Mouse (Mus musculus) urinary bladder, adult 18-20 months (tissue): Measurements from ENCODE around the gene Mtfmt.

Source experiments
- DNase-seq, 2 experiments: peaks; one replicate each; pipeline ENCODE4 v3.0.0; 2022; ENCODE audit warnings: low spot score in 2 of 2, mixed read lengths in 2 of 2

Mtfmt gene

DNA sequence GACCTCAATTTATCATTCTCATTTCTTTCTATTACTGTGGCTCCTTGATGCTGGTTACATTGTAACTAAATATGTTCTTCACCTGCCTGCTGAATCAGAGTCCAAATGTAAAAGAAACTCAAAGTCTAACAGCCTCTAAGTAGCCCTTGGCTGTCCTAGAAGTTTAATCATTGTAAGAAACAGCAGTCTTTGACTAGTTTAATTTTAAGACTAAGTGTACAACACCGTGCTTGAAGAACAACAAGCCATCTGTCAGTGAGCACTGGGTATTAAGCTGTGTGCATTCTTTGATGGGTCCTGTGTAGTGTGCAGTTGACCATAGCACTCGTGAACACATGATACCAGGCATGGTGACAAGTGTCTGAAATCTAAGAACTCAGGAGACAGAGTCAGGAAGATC lies 8.1 kb upstream of the Mtfmt start:
- no peak for DNase-seq

DNA sequence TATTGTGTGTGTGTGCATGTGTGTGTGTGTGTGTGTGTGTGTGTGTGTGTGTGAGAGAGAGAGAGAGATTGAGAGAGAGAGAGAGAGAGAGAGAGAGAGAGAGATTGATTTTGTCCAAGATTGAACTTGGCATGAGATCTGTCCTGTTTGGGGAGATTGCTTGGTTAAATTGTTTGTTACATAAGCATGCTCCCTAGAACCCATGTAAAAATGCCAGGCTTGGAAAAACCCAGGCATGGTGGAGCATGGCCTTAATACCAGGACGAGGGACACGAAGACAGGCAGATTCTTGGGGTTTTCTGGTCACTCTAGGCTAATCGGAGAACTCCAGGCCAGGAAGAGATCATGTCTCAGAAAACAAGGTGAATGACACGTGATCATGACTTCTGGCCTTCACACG lies 7.6 kb upstream of the Mtfmt start:
- DNase-seq, result no peak

DNA sequence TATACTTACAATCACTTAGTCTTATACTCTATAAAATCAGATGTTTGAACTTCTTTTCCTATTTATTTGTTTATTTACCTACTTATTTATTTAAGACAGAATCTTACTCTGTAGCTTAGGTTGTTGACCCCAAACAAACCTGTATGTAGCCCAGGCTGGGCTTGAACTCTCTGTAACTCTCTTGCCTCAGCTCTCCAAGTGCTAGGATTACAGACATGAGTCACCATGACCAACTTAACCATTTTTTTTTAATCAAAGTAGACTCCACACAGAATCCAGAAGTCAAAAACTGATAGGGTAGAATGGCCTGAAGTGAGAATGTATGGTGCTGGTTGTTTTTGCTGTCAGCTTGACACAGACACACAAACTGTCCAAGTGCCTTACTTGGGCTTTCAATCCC lies 5.2 kb upstream of the Mtfmt start:
- DNase-seq, result no peak

DNA sequence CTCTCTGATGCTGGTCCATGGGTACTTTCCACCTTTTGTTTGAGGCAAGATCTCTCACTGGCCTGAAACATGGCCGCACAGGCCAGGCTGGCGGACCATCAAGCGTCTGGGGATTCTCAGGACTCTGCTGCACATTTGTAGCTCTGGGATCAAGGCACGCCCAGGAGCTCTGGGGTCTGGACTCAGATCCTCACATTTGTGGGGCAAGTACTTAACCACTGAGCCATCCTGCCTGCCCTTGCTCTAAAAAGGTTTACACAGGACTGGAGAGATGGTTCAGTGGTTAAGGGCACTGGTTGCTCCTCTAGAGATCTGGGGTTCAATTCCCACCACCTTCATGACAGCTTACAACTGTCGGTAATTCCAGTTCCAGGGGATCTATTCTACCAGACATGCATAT lies 4.7 kb upstream of the Mtfmt start:
- no peak for DNase-seq

DNA sequence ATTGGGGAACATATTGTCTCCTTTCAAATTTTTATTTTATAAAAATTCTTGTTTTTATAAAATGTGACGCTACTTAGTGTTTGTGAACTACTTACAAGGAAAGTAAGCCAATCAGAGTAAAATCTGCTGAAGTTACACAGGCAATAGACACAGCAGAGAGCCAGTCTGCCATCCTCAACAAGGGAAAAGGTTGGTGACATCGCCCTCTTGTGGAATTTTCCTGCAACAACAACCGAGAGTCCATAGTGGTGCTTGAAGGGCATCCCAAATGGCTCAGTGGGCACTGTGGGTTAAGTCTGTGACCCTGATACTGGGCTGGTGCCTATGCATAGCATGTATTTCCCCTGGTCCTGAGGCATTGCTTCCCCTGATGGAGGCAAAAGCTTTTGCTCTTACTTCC lies 3.3 kb upstream of the Mtfmt start:
- peak; percentile 68 to 69 for DNase-seq

DNA sequence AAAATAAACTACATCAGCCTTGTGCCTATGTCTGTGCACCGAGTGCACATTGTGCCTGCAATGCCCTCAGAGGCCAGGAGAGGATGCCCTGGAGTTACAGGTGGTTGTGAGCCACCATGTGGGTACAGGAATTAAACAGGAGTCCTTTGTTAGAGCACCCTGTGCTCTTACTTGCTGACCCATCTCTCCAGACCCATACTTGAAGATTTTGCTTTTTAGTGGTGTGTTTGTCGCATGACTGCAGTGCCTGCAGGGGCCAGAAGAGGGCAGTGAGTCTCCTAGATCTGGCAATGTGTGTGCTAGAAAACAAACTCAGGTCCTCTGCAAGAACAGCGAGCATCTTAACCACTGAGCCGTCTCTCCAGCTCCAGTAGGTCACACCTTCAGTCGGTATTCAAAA lies 1.4 kb upstream of the Mtfmt start:
- DNase-seq, result peak in 1 of 2 experiments; percentile 48

DNA sequence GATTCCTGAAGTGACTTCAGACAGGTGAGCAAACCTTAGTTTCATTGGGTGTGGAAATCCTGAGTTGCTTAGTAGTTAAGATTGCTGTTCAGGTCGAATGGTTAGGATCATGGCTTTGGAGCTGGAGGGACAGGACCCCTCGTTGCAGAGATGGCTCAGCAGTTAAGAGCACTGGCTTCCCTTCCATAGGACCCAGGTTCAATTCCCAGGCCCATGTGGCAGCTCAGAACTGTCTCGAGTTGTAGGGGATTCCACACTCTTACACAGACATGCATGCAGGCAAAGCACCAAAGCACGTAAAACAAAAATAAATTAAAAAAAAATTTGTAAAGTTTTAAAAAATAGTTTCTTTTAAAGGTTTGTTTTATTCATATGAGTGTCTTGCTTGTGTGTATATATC lies 371 bp upstream of the Mtfmt start:
- DNase-seq, result no peak

DNA sequence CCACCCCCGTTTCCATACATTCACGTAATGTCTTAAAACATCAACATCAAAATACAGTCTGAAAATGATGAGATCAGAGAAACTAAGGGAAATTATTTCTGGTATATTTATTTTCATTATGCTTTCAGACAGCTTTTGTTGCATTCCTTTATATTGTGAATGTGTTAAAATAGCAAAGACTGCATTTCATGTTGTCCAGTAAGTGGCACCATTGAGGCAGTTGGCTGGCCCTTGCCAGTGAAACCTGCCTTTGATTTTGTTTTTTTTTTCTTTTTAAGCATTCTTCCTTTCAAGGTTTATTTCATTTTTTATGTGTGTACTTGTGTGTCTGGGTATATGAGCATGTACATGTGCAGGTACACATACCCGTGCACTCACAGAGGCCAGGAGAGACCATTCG lies 9.1 kb downstream of the Mtfmt start:
- no peak for DNase-seq

DNA sequence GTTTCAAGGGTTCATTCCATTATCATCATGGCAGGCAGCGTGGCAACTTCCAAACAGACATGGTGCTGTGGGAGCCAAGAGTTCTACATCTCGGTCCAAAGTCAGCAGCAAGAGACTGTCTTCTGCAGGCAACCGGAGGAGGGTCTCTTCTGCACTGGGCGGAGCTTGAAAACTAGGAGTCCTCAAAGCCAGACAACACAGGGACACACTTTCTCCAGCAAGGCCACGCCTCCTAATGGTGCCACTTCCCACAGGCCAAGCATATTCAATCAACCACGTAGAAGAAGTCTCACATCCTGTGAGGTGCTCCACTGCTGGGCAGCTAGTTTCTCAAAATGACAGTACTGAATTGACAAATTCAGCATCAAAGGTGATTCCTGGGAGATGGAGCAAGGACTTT lies 12.4 kb downstream of the Mtfmt start:
- DNase-seq, result no peak

DNA sequence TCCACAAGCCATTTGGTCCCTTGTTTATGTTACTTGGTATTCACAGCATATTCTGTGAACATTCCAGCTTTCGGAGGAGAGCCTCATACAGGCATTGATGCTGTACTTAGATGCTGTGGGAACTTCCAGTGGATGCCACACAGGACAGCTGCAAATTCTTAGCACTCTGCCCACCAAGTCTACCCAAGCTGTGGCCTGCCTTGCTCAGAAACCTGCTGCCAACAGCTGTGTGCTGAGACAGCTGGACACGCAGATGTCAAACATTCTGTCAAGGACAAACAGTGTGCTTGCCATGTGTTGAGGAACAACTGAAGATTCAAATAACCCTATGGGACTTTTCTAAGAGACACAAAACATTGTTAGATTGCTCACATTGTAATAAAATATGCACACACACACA lies 23.4 kb downstream of the Mtfmt start:
- DNase-seq, result no peak

DNA sequence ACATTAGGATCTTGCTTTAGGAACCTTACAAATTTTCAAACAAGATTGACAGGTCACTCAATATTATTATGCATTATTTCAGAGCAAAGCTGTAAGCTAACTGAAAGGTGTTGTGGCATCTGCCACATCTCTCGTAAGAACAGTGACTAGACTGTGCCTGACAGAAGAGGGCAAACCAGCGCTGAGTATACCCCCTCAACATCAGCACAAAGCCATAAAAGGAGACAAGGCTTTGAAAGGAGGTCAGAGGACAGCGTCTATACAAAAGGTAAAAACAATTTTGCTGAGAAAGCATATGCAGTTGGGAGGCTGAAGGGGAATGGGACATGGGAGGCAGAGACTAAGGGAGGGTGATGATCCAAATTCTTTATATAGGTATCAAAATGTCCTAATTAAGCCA lies 24.6 kb downstream of the Mtfmt start:
- no peak for DNase-seq

DNA sequence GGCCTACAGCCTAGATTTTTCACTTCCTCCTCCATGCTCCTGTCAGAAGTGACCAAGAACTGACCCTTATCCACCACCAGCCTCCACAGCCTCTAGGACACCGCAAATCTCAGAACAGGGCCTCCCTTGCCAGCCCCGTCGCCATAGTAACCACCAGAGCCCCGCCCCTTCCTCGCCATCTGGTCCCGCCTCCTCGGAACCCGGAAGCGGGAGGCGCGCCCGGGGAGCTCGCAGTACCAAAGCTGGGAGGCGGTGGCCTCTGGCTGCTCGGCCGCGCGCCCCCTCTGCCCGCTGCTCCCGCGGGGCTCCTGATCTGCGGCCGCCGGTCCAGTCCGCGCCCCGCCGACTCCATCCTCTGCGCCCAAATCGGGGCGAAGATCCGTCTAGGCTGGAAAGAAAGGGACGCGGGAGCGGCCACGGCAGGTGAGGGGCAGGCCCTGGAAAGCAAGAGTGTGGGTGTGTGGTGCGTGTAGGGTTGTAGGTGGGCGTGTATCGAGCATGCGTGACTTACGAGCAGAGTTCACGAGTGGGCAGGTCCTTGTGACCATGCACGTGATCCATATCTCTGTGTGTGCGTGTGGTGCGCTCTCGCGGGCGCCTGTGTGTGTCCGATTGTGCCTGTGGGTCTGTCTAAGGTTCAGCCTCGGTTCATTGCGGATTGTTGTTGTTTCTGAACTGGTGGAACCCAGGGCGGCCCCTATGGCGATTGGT lies 25.3 kb downstream of the Mtfmt start, which contains the start of gene Spg21:
Spg21 (plus strand) TSS at position 216 of the 711 bp plus-strand sequence.
- peak; percentile 92 to 99 for DNase-seq

DNA sequence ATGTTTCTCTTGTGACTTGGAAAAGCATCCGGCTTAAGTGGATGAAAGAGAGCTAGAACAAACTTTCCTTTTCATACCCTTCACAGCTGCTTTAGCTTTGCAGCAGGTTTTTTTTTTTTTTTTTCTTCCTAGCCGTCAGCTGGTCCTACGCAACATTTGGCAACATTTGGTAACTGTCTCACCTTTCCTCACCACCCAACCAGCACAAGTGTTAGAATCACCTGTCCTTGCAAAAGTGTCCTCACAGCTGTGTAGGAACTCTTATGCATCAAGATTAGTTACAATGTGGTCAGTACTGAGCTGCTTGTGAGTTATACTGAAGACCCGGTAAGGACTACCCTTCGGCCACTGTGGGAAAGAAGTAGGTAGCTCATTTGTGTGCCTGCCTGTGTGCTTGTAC lies 27.0 kb downstream of the Mtfmt start:
- DNase-seq, result no peak

DNA sequence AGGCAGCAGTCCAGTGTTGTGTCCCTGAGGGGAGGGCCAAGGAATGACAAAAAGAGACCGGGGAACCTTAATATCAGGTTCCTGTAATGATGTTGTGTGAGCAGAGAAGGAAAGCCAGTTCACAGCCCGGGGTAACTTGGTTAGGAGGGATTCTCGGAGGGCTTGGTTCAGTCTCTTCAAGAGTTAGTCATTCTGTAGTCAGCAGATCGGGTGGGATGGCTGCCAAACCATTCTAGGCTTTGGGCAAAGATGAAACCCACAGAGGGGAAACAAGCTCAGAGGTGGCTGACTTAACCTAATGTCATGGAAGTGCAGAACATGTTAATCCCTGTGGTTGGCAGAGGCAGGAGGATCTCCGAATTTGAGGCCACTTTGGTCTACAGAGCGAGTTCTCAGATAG lies 28.6 kb downstream of the Mtfmt start:
- DNase-seq, result no peak

DNA sequence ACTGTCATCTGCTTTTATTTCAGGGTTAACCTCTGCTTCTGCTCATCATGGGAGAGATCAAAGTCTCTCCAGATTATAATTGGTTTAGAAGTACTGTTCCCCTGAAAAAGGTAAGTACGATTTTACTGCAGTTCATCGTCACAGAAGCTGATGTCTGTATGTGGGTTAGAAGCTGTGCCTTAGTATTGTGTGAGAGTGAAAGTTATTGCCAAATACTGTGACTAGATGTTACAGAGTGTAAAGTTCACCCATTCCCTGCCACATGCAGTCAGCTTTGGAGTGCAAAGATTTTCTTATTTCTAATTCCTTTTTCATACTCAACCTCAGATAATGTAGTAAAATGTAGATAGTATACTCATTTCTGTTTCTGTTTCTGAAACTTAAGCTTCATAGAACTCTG lies 29.7 kb downstream of the Mtfmt start:
- no peak for DNase-seq

DNA sequence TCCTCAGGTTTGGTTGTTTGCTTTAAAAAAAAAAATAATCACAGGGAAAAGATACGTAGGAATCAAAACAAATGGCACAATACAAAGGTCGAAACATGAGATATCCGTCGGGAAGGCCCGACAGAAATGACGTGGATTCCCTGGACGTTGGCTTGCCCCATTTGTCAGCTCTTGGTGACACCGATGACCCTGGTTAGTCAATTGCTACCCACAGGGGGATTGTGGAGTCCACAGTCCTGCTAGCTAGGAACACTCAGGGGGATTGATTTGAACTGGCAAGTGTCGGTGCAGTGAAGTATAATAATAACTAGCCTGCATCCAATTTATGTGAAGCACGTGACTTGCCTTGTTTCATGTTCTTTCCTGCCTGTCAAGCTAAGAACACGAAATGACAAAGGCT lies 32.1 kb downstream of the Mtfmt start:
- no peak for DNase-seq

DNA sequence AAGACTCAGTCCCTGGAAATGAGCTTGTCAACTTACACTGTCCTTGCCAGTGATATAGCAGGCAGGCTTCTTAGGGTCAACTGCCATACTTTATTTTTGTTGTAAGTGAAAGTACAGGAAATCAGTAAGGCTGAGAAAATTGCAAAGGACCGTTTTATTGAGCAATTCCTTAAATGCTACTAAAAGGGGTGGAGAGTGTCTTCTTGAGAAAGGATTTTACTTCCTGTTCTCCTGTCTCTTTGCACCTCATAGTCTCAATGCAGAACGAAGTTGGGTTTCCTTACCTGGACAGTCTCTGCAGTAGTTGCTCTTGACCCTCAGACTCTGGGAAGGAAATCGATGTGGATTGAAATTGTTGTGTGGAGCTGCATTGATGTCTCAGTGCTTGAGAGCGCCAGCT lies 37.2 kb downstream of the Mtfmt start:
- DNase-seq, result no peak

DNA sequence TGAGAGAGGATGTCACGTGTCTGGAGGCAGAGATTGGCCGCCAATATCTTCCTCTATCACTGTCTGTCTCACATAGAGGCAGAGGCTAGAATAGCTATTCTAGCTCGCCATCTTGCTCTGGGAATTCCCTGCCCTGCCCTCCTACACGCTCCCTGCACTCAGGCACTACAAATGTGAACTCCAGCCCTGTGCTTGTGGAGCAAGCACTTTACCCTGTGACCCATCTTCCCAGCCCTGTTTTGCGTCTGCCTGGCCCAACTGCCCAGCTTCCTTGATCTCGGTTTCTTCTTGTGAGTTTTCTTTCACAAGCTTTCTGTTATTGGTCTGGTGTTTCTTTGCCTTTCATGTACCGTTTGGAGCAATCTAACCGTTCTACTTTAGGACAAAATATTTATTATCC lies 43.6 kb downstream of the Mtfmt start:
- DNase-seq, result no peak

DNA sequence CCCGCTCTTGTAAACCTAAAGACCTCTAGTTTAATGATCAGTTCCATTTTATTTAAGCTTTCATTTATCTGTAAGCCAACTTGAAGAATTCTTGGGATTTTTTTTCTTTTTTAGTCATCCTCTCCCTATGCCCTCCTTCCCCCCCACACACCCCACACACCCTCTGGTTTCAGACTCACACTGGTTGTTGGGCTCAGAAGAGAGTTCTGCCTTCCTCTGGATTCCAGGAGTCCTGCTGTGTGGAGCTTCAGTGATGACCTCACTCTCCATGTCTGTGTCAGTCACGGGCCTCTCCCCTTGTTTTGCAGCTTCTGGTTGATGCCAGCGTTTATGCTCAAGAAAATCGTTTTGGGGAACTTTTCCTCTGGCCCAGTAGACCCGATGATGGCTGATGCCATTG lies 44.5 kb downstream of the Mtfmt start:
- no peak for DNase-seq

DNA sequence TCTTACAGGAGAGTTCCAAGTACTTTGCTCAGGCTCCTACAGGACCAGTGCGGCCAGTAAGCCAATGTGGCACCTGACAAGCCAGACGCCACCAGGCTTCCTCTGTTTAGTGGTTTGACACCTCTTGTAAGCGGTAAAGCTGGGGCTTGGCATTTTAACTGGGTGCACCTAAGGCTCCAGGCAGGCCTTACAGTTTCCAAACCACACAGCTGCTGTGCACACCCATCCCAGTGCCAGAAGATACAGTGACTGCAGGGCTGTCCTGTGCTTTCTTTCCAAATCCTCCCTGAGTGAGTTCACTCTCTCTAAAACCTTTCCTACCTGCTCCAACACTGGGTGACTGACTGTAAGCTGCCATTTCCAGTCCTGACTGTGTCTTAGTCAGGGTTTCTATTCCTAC lies 55.9 kb downstream of the Mtfmt start:
- DNase-seq, result no peak

DNA sequence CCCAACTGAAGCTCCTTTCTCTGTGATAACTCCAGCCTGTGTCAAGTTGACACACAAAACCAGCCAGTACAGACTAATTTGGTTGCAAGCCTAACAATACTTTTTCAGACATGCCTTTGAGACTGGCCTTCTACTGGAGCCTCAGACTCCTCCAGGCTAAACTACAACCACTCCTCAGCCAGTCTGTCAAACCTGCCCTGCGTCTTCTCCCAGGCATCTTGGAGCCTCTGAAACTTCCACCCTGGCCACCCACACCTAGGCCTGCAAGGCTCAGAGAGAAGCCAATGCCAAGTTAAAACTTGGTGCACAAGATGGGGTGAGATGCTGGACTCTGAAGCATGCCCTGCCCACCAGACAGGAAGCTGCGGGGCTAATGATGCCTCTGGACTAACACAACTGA lies 56.8 kb downstream of the Mtfmt start:
- no peak for DNase-seq

DNA sequence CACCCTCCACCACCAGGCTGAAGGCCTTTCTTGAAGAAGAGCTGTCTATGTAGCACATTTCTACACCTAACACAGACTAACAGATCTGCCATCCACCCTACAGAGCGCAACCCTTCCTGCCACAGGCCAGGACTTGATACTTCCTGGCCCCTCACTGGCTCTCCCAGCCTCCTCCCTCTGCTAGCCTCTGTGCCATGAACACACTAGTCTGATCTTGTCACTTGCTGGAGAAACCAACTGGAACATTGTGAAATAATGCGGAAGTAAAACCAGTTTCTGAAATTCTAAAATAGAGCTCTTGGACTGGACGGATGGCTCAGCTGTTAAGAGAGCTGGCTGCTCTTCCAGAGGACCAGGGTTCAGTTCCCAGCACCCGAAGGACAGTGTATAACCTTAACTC lies 57.3 kb downstream of the Mtfmt start:
- peak in 1 of 2 experiments; percentile 18 for DNase-seq

DNA sequence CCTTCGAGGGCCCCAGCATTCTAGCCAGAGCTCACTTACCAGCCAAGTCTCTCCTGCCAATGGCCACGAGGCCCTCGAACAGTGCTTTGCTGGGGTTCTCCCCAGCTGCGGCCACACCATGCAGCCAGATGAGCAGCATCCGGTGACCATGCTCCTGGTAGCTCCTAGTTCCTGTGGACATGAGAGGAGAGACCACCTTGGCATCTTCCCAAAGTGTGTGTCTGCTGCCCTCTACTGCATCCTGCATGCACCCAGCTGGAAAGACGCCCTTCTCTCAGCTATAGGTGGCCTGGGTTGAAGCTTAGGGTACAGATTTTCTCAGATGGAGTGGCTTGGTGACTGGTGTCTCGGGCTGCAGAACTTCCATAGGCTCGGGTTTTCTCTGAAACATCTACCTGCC lies 66.6 kb downstream of the Mtfmt start:
- no peak for DNase-seq
